Mouse (Mus musculus): ENCODE measurements around the gene Mettl14.
"Not testable (repeated sequence)": the region's sequence is repeated elsewhere in the genome, so short reads cannot be mapped to it uniquely, and the experiment has no call there.

The Mettl14 gene

DNA sequence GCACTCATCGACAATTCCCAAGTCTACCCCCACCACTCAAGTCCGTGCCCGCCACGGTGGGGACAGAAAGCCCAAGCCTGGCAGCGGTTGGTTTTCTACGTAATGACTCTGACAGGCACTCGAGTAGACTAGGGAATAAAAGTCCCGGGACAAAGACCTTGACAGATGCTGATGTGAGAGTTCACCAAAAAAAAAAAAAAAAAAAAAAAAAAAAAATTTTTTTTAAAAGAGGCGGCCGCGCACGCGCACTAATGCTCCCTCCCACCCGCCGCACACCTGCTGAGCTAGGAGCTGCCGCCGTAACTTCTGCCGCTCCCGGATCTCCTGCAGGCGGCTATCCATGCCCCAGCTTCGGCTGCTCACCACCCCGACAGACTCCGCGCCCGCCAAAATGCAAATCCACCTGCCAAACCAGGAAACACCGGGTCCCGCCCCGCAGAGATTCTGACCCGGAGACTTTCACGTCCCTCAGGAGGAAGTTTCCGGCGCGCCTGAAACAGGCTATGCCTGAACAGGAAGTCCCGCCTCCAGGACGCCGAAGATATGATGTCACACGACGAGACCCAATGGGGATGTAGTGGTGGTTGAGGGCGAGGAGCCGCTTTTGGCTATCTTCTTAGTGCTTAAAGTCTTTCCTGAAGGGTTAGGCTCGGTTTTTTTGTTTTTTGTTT lies at the start of gene Mettl14:
Gene Mettl14 (minus strand): TSS at position 623 of the 671 bp plus-strand sequence.
- peak; percentile 94 for DNase-seq (ENCODE audit: extremely low spot score)

DNA sequence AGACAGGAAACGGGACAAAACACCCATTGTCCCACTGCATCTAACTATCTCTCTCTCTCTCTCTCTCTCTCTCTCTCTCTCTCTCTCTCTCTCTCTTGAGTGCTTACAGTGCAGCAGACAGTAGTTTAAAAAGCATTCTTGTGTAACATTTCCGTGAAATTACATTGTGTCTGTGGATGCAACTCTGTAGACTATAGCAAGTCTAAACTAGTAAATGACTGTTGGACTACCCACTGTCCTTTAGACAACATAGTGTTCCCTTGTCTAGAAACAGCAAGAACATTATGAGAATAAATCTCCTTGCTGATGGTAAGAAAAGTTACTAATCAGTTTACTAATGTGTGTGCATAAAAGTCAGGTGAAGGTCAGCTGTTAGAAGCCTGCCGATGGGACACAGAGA lies 47.5 kb upstream of the Mettl14 start:
- no peak for DNase-seq (ENCODE audit: extremely low spot score)

DNA sequence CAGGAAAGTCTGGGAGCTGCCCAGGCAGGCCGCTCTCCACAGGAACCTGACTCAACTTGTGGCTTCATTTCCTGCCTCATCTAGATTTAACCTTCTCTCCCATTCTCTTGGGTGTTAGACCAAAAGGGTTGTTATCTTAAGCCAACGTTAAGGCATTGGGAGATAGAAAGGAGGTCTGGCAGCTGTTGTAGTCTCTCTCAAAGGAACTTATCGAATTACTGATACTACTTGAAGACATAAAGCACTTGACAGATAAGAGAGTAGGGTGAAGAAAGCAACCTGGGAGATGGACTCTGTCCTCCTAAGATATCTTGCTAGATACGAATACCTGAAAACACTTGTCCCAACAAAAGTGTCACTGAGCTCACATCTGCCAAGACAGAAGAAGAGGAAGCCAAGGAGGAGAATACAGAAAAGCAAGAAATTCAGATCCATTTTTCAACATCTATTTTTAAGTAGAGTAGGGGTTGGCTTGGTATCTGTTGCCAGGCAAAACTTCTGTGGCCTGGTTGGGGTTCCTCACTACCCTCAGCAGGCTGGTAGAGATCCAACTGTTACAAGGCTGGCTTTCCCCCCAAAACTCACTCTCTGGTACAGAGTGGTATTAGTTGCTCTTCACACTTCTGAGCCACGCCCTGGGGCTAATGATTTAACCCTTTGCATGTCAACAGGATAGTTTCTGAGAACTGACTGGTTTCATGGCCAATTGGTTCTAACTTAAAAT lies 46.2 kb upstream of the Mettl14 start:
- DNase-seq (ENCODE audit: extremely low spot score): no peak

DNA sequence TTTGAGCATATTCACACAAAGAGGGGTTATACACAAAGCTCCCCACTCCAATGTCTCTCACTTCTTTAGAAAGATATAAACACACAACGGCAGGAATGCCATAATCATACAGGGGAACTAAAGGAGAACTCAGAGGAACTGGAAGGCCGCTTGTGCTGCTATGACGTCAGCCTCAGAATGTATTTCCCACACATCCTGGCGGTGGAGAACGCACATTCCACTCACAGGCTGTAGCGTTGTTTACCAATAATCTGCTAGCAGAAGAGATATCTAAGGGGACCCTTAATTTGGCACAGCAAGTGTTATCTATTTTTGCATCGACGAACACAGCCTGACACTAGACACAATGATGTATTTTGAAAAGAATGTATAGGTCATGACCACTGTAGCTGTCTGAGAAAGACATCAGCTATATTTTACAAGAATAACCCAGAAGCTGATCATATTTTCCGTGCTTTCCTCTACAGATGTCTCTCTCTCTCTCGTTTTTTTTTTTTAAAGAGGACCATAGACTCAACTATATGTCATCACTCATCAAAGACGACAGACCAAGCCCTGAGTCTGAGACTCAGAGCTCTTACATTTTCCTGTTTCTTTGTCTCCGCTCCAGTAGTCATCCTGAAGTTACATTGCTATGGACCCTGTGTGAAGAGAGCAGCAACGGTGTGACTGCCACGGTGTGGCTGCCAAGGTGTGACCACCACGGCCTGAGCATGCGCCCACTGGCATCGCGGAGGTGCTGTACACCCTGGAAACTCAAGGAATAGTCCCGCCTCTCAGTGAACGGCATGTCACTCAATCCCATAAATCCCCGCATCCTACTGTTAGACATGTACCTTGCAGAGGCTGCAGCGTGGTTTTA lies 43.9 kb upstream of the Mettl14 start:
- no peak for DNase-seq (ENCODE audit: extremely low spot score)

DNA sequence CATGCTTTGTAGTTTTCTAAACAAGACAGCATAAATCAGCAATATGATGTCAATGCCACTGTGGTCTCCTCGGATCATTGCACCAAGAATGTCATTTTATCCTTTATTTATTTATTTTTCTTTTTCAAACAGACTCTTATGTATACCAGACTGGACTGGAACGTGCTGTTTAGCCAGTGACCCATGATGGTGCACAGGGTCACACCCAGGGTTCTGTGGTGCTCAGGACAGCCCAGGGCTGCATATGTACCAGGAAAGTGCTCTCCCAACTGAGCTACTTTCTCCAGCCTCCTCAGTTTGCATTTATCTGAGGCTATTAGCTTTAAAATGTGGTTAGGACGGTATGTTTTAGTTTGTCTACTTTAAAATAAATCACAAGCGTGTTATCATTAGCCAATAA lies 42.1 kb upstream of the Mettl14 start:
- no peak for DNase-seq (ENCODE audit: extremely low spot score)

DNA sequence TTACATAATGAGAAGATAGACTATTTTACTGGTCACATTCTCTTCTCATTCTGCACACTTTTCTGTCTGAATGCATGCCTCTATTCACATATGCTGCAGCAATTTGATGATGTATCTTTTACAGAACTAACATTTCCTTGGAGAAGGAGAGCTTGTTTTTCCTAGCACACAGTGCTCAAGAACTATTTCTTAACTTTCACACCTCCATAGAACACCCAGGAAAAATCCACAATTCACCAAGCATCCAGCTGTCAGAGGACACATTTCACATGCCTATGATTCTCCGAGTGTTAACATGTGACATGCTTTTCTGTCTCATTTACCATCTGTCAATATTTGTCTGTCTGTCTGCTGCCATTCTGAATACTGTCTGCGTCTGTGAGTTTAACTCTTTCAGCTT lies 39.7 kb upstream of the Mettl14 start:
- DNase-seq (ENCODE audit: extremely low spot score): no peak

DNA sequence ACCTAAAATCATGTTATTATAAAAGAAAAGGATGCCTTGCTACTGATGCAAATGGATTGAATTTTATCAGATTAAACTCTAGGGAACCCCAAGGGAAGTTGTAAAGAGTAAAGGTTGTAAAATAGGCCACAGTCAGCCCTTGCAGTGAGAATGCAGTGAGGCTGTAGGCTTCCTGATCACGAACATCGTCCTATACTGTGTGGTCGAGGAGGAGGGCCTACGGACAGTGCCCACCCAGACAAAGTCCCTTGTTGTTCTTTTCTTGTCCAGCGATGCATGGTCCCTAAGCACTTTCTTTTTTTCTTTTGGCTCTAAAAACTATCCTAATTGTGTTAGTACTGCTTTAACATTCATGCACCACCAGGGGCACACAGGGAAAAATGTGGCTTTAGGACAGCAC lies 27.3 kb upstream of the Mettl14 start:
- no peak for DNase-seq (ENCODE audit: extremely low spot score)

DNA sequence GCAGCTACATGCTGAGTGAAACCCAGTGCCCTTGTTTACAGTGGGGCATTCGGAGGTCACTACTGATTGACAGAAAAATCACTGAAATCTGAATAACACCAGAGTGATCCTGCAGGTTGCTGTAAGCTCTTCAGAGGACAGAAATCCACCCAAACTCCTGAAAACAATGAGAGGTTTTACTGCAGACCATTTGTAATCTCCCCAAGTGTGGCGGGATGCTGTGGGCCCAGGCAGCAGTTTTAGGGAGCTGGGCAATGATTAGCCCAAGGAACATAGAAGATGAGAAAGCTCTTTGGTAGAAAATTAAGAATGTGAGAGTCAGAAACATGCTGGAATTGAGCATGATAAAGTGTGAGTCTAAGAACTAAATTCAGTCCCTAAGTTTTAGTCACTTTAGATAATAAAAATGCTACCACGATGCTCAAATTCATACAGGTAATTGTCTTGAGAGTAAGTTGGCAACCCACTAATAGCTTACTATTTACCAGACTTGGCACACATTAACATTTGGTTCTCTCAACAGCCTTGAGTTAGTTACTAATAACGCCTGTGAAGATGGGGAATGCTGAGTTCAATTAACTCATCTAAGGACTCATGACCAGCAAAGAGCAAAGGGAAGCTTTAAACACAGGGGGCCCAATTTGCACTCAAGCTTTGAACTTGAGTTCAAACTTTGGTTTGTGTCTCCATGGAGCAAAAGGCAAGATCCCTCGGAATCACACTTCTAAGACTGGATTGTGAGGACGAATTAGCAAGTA lies 26.1 kb upstream of the Mettl14 start:
- no peak for DNase-seq (ENCODE audit: extremely low spot score)

DNA sequence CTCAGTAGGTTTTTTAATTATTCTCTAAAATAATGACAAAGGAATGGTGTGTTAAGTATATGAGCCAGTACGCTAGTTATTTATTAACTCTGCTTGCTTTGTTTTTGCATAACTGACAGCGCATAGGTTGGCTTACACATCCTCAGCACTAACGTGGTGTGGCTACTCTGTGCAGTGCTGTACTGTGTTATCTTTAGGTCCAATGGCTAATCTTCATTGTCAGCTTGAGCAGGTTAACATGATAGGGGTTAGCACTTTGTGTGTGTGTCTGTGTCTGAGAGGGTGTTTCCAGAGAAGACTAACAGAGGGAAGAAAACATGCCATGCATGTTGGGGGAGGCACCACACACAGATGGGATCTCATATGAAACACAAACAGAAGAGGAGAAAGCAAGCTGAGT lies 19.0 kb upstream of the Mettl14 start:
- no peak for DNase-seq (ENCODE audit: extremely low spot score)

DNA sequence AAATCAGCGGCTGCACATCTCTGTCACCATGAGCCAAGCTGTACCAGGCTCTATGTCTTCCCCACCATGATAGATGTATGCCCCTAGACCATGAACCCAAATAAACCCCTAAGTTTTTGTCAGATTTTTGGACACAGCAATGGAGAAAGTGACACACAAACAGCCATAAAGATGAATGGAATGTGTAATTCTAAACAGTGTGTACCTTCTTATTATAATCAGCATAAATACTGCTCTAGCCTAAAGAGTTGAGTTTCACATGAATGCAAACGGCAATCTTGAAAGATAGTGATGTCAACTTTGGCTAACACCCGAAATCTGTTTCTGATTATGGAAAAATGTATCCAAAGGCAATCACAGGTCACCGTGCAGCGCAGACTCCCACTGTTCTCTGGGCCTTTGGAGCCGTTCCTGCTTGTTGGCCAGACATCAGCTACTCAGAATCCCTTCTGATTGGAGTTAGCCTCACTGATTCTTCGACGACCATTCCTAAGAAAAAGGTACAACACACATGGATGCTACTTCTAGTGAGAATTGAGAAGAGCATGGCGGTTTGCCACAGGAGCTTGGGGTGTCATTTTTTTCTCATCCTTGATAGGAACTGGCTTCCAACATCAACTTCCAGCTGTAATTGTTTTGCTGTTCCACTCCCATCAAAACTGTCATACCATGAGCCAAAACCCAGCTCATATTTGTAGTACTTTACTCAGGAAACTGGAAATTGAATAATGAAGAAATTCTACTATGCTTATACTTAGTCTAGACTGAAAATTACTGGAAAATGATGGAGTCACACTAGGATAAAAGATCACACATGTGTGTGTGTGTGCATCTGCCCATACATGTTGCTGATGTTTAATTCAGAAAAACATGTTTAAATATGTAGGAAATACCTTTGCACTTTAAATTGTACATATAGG lies 11.9 kb upstream of the Mettl14 start:
- no peak for DNase-seq (ENCODE audit: extremely low spot score)

DNA sequence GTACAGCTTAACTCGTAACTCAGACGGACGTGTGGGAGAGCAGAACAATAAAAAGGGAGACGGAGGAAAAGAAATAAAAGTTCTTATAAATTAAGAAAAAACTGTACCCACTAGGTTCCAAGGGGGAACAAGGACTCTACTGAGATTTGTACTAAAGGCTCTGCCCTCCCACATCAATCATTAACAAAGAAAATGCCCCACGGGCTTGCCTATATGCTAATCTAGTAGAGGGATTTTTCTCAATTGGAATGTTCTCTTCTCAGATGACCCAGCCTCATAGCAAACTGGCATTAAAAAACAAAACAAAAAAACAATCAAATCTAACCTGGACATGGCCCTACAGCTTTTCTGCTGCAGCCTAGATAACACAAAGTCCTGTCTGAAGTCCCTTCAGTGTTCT lies 9.7 kb upstream of the Mettl14 start:
- DNase-seq (ENCODE audit: extremely low spot score): no peak

DNA sequence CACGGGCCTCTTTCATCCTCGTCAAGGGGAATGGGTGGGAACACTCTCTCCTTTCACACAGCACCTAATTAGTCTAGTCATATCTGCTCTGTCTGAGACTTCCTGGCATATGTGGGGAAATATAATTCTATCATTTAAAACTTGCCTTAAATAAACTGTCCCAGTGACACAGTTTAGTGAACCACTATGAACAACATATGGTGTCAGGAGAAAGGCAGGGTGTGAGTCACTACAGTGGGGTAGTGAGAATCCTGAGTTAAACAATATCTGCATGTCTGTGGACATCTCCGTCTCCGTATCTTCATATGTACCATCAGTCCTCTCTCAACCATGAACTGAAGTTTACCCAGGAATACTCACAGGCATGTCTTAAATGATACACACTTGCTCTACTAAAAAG lies 5.3 kb upstream of the Mettl14 start:
- no peak for DNase-seq (ENCODE audit: extremely low spot score)

DNA sequence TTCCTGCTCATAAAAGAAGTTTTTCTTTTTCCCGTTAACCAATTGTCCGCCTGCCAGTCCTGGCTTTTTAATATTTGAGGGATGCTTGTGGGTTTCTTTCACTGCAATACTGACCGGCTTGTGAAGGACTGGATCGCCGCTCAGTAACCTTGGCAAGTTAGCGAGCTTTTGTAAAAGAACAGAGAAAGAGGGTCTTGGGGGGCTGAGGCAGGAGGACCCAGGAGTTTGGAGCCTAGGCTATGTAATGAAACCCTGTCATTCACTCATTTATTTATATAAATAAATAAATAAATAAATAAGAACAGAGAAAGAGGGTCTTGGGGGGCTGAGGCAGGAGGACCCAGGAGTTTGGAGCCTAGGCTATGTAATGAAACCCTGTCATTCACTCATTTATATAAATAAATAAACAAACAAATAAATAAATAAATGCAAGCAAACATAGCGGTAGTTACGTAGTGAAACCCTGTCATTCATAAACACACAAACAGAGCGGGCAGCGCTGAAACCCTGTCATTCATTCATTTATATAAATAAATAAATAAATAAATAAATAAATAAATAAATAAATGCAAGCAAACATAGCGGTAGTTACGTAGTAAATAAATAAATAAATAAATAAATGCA lies 361 bp upstream of the Mettl14 start:
- not testable (repeated sequence) for DNase-seq (ENCODE audit: extremely low spot score)

DNA sequence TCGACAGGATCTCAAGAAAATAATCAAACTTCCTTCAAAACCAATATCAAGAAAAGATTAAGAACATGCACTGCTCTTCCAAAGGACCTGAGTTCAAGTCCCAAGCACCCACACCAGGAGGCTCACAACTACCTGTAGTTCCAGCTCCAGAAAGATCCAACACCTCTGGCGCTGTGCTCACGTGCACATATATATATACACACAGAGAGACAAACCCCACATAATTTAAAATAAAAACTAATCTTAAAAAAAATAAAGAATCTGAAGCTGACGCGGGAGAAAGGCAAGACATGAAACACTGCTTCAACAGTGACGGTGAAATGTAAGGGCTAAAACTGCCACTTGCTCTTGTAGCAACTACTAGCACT lies 806 bp downstream of the Mettl14 start:
- DNase-seq (ENCODE audit: extremely low spot score): no peak

DNA sequence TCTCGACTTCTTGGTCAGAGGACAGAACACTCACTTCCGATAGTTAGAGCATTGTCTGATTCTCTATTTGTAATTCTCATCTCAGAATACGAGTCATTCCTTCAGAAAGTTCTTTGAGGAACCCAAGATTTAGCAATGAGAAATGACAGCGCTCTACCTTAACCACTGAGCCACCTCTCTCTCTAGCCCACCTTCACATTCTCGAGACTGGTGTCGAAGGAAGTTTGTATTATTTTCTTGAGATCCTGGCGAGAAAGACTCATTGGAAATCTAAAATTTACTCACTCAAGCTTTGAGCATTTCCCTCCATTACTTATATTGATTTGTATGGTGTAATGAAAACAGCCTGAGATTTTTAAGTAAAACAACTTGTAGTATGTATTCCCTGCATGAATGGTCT lies 1.5 kb downstream of the Mettl14 start:
- DNase-seq (ENCODE audit: extremely low spot score): no peak

DNA sequence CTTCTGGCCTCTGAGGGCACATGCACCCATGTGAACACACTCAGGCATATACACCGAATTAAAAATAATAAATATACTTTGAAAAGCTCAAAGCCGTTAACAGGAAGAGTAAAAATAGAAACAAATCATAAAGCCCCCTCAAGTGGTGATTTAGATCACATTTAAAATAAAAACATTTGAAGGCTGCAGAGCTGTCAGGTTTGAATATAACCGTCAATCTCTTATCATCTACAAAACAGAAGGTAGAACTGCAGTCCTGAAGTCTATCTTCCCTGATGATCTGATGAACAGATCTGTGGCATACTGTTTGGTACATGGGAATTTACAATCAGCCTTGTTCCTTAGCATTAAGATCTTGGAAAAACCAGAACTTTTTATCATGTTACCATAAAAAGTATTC lies 9.3 kb downstream of the Mettl14 start:
- DNase-seq (ENCODE audit: extremely low spot score): no peak

DNA sequence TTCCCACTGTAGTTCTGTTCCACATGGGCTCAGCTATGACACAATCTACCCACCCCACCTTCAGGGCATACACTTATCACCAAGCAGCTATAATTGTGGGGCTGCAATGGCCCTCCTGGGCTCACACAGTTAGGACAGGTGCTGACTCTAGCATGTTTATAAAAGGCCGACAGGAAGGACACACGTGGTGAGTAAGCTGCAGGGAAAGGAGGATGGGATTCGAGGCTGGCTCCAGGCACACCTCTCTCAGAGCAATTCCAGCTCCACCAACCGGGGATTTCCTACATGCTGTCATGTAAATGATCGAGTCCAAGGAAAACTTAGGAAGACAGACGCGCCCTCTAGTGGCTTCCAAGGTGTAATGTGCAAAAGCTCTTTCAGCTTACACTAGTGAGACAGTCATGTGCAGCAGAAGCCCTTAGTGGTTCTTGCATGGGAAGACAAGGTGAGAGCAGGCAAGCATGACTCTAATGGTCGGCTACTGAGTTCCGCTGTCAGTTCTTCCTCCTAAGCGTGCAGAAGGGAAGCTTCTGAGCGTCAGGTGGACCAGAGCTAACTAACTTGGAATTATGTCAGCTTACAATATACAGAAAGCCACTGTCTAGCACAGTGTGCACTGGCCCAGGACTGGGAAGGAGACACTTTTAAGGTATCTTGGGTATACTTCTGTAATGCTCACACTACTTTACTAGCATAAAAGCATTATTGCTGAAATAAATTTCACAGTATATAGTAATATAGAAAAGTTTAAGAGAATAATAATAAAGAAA lies 14.0 kb downstream of the Mettl14 start:
- peak; percentile 57 for DNase-seq (ENCODE audit: extremely low spot score)

DNA sequence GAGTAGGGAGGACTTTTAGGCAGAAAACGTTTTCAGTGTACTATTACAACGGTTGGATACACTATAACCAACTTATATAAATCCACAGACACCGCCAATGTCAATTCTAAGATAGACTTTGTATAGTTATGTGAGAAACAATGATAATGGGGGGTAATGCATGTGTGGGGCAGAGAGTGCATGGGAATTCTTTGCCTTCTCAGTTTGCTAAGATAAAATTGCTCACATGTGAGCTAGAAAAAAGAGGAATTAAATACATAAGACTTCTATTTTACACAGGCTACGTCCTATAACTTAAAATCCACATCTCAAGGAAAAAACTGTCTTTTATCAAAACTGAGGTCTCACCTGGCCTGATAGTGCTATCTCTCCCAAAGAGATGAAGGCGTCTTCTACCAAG lies 15.0 kb downstream of the Mettl14 start:
- DNase-seq (ENCODE audit: extremely low spot score): no peak

DNA sequence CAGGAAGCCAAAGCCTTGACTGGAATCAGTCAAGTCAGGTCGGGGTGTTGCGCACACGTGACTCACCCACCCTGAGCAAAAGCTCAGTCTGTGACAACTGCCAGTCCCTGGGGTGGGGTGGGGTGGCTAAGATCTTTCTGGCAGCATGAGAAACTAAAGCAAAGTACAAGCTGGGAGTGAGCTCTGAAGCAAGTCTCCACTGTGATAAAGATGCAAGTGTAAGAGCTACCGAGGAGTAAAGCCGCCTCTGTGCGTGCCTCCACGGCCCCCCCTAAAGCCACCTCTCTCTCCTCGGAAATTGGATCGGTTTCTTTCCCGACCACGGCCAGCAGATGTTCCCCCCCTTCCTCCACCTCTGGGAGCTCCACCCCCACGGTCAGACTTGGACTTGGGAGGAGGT lies 16.7 kb downstream of the Mettl14 start:
- DNase-seq (ENCODE audit: extremely low spot score): no peak

DNA sequence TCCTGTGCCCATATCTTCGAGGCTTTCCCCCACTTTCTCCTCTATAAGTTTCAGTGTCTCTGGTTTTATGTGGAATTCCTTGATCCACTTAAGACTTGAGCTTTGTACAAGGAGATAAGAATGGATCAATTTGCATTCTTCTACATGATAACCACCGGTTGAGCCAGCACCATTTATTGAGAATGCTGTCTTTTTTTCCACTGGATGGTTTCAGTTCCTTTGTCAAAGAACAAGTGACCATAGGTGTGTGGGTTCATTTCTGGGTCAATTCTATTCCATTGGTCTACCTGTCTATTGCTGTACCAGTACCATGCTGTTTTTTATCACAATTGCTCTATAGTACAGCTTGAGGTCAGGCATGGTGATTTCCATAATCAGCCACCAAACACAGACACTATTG lies 19.1 kb downstream of the Mettl14 start:
- not testable (repeated sequence) for DNase-seq (ENCODE audit: extremely low spot score)

All from embryo, embryonic 9.5 days (tissue).